Mouse (Mus musculus) brain, embryonic 14.5 days (tissue): ENCODE results near the gene Dusp28. TPM values are rescaled to one million over a fixed set of nuclear protein-coding genes. Genes with fewer than 3 reads are reported as not detected.

Experiments
- DNase-seq: peaks from one replicate; pipeline ENCODE4 v3.0.0-alpha.2; 2011; ENCODE audit warnings: low read depth
- CTCF ChIP-seq: fragments of 200-500 bp; IDR thresholded peaks from 2 replicates; pipeline ENCODE4 v1.5.1; 2012; ENCODE audit warnings: inconsistent platforms, mild to moderate bottlenecking, moderate library complexity, borderline replicate concordance; ENCODE audit not compliant: insufficient read depth, insufficient read length; ENCODE audit errors: extremely low read depth
- POLR2A ChIP-seq: fragments of 200-500 bp; IDR thresholded peaks from 2 replicates; pipeline ENCODE4 v1.6.1; 2012; ENCODE audit warnings: mild to moderate bottlenecking, inconsistent platforms, borderline replicate concordance; ENCODE audit not compliant: poor library complexity, insufficient read depth, insufficient read length, severe bottlenecking; ENCODE audit errors: extremely low read depth
- polyA plus RNA-seq: library from polyadenylated mRNA; depleted of rRNA; stranded (reverse); fragments of >200 nt; gene quantifications from 2 replicates; pipeline ENCODE4 v1.2.3, GENCODE M21; 2012

Gene Dusp28
- polyA plus RNA-seq, 1 experiment, result 18.6 TPM

DNA sequence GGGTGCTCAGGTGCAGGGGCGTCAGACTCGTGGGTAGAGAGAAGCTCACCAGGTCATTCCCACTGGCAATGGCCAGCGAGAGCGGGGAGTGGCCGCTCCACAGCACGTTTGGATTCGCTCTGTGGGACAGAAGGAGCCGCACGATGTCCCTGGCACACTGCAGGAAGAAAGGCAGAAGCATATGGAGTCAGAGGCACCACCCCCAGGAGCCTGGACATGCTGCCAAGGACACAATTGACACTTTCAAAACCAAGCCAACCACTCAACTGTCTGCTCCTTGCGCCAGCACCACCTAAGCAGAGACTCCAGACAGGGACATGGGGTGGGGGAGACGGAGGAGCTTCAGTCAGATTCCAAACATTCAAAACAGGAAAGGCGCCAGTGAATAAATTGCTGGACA, 27.5 kb upstream of the Dusp28 start:
- TF ChIP-seq POLR2A, result no peak
- no peak for TF ChIP-seq CTCF
- DNase-seq, result peak; percentile 48

DNA sequence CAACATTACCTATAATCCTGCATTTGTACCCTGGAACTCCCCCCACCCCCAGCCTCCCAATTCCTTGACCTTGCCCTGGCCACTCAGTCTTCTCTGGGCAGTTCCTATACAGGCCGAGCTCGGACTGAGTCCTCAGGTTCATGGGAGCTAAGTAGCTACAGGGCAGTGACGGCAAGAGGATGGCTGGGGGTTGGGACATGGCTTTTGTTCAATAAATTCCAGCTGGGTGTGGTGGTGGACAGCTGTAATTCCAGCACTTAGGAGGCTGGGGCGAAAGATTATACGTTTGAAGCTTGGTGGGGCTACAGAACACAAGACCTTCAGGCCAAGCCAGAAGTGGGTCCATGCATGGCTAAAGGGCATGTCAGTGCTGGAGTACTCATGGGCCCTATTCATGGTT, 26.7 kb upstream of the Dusp28 start:
- no peak for TF ChIP-seq CTCF
- no peak for DNase-seq

DNA sequence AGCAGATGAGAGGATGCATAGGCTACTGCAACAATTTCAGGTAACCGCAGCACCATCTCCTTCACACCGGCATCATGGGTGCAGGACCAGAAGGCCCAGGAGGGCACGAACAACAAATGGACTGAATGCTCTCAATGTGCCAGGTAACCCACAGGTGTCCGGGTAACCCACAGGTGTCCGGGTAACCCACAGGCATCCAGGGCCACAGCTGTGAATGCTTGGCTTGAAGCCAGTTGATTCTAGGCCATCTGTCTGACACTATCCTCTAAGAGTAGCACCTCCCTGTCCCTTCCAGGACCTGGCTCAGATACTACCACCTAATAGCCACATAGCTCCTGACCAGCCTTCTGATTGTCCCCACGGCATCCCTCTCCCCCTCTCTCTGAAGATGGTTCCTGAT, 24.8 kb upstream of the Dusp28 start:
- no peak for TF ChIP-seq POLR2A
- TF ChIP-seq CTCF, result no peak

DNA sequence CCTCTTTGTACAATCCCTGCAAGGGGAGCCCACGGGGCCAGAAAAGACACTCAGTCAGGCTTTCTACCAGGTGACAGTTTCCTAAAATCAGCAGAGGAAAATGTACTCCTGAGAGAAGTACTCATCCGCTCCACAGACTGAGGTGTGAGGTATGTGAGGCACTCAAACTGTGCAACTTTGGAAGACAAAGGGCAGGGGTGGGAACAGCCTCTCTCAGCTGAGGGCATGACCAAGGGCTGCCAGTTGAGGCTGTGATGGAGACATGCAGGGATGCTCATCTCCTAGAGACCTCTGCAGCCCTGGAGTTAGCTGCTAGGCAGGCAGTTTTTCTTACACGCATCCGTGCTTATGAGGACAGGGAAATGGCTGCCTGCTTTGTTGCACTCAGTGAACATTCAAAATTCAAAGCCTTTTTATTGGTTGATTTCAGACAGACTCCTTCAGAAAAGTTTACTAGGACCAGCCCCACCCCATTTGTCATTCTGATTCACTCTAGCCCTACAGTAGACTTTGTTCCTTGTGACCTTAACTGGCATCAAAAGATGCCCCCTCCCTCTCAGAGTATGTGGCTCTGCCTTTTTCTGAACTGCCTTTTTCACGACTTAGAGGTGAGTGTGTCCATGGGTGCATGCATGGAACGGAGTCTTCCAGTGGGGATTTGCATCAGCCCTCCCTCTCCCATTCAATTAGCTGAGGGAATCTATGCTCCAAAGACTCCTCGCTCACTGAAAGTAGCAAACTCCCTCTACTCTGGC, 17.7 kb upstream of the Dusp28 start:
- no peak for TF ChIP-seq CTCF
- no peak for TF ChIP-seq POLR2A
- no peak for DNase-seq

More for the DNA sequence above, 24.8 kb upstream of the Dusp28 start:
- no peak for DNase-seq

DNA sequence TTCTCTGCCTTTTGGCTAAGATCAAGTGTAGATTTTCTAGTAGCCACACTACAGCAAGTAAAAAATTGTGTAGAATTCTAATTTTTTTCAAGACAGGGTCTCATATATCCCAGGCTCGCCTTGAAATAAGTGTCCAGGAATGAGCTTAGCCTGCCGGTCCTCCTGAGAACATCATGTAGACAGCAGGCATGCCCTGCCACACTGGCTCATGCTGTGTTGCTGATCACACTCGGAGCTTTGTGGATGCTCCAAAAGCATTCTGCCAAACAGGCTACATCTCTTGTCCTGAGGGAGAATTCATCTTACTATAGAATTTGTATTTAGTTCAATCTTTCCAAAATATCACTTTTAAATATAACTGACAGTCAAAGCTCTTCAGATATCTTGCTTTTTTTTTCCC, 14.0 kb upstream of the Dusp28 start:
- TF ChIP-seq POLR2A, result no peak
- TF ChIP-seq CTCF, result no peak
- DNase-seq, result no peak

DNA sequence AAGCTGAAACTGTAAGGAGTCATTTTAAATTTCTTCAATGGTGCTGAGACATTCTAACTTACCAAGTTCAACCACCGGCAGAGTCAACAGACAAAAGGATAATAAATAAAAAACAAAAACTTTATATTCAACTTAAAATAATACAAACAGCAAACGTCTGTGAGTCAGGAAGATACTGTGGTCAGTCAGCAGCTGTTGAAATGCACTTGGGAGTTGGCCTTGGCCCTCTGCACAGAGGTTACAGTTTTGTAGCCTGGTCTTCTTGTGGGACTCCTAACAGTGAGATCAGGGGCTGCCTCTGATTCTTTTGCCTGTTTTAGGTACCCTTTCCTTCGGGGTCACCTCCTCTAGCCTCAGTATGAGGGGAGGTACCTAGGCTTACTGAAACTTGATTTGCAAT, 12.9 kb upstream of the Dusp28 start:
- TF ChIP-seq POLR2A (no peak), CTCF (no peak)

DNA sequence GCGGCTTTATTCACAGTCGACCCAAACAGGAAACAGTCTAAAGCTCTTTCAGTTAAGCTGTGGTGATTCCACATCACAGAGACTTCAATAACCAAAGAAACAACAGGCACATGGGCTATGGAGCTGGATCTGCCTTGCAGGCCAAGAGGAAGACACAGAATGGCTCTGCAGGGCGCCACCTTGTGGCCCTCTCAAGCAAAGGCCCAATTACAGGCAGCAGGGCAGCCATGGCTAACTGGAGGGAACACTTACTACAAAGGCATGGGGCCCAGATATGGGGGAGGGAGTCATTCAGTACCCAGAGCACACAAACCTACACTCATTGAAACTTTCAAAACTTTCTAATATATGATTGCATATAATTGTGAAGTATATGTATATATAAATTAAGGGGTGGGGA, 11.7 kb upstream of the Dusp28 start:
- no peak for TF ChIP-seq POLR2A
- TF ChIP-seq CTCF, result peak; percentile 97
- DNase-seq, result peak; percentile 91

More for the DNA sequence above, 12.9 kb upstream of the Dusp28 start:
- DNase-seq, result no peak

DNA sequence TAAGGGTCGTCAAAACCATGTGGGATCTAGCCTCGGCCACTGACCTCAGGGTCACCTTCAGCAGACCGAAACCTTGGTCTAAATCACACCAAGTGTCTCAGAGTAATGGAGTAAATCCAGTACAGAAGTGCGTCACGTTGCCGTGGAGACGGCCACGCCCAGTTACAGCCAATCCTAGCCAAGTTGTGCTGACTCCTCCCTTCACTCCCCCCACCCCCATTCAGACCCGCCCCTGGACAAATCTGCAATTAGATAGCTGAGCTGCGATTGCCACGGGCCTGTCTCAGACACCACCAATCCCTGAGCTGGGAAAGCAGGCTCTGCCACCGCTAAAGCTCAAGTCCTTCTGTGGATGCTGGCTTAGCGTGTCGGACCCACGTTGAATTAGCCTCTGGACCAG, 4.0 kb upstream of the Dusp28 start, which contains the start of gene Ankmy1:
Ankmy1 (minus strand) TSS at position 121 of the 400 bp plus-strand sequence.
- TF ChIP-seq CTCF (no peak), POLR2A (no peak)

DNA sequence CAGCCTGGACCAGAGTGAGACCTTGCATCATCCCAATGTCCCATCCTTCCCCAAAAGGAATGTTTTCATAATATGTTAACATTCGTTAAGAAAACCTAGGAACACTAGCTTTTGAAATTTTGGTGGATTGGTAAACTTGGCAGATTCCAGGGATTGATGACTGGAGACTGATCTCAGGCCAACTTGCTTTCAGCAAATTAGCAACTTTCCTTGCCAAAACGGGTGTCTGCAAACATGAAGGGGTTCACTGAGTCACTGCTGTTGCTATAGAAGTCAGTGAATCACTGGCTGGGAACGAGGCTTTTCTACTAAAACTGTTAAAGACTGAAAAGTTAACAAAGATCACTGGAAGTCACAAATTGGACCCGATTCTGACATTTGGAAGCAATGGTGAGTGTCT, 3.2 kb upstream of the Dusp28 start:
- peak; percentile 74 for DNase-seq
- TF ChIP-seq POLR2A (no peak), CTCF (no peak)

More for the DNA sequence above, 4.0 kb upstream of the Dusp28 start, which contains the start of gene Ankmy1:
- DNase-seq, result peak; percentile 82

DNA sequence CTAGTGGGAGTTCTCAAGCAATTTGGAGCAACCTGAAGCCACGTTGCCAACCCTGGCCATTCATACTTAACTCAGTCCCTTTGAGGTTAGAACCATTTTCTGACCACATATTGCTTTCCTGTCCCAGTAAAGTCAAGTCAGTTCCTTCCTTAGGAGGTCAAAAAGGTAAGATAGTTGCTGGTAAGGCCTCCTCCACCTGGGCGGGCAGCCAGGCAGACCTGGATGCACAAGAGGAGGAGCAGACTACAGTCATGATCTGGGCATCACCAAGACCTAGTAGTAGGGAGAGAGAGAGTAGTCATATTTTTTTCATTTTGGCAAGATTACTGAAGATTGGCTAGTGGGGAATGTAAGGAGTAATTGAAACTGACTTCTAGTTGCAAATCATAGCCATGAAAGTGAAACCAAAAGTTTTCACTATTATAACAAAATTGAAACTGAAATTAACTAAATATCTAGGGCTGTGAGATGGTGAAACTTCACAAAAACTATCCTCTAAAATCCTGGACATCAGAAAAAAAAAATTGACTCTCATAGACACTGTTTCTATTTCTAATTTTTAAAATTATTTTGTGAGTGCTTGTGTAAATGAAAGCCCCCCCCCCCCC, 974 bp upstream of the Dusp28 start:
- TF ChIP-seq POLR2A (no peak), CTCF (no peak)
- DNase-seq, result no peak

DNA sequence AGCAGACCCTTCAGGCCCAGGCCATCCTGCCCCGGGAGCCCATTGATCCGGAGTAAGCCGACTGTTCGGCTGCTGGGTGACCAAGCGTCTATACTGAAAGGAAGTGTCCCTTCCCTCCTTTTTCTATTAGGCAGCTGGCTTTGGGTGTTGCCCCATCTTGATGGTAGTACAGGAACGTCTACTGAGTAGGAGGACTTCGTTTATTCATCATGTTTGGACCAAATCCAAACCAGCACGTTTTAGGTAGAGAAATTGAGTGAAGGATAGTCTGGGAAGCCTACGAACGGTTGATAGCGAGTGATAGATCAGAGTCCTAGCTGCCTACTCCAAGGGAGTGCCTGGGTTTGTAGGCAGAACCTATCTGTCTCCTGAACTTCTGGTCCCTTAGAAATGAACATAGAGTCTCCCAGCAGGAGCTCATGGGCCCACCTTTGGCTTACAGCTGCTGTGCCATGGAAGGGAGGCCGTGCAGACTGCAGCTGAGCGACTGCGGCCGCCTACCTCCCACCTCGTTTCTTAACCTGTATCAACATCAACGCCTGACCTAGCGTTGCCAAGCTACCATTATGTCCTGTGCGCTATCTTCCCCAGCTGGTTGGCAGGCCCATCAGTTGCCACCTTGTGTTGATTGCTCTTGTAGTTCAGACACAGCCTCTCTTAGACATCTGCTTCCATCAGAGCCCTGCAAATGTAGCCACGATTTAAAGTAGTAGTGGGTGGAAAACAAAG, 1.0 kb downstream of the Dusp28 start:
- no peak for DNase-seq
- TF ChIP-seq CTCF (no peak), POLR2A (no peak)
